Mouse (Mus musculus): ENCODE data around the gene Mindy2. TPM values are rescaled to one million over a fixed set of nuclear protein-coding genes. Genes with fewer than 3 reads are reported as not detected.

The Mindy2 gene
- polyA plus RNA-seq (2016; fragmentation: Nextera tagmentation; extraction: Ambion mirVana) = 6.7 and 9.2 TPM in 2 replicates

- H3K36me3 ChIP-seq = no peaks in the 10 kb centered on the region
- peak within 1 kb of the TSS; percentile 96 for H3K27ac ChIP-seq
- H3K27me3 ChIP-seq (ENCODE audit: insufficient read depth, poor library complexity, severe bottlenecking) = no peaks in the 10 kb centered on the region
- H3K4me1 ChIP-seq = peaks cover 7% of the 10 kb centered on the region; the same call in 1 of the 2 replicates
- H3K4me3 ChIP-seq = peak within 1 kb of the TSS; percentile 88
- no peaks in the 10 kb centered on the region for H3K9me3 ChIP-seq
- peak; percentile 98 for DNase-seq (ENCODE audit: low spot score)
- WGBS = 3% methylated on average over 67 of the region's 67 CpGs
Measured at GRCm38 (mm10) chr9:70657013-70657967, at the start of gene Mindy2. TSS of gene Mindy2 (minus strand) at chr9:70657174.

- 95% methylated on average over 1 of the region's 1 CpGs for WGBS
- Histone ChIP-seq H3K27ac (no peak overlapping the region), H3K27me3 (ENCODE audit: insufficient read depth, poor library complexity, severe bottlenecking) (no peaks in the 10 kb centered on the region), H3K9me3 (no peaks in the 10 kb centered on the region), H3K36me3 (peaks cover 17% of the 10 kb centered on the region), H3K4me1 (no peaks in the 10 kb centered on the region), H3K4me3 (no peak overlapping the region)
- DNase-seq (ENCODE audit: low spot score) = no peak
Measured at GRCm38 (mm10) chr9:70706444-70706843, 49.5 kb upstream of the Mindy2 start.

- Histone ChIP-seq H3K36me3 (peaks cover 14% of the 10 kb centered on the region), H3K9me3 (no peaks in the 10 kb centered on the region), H3K4me1 (no peaks in the 10 kb centered on the region), H3K27me3 (ENCODE audit: insufficient read depth, poor library complexity, severe bottlenecking) (no peaks in the 10 kb centered on the region), H3K4me3 (no peak overlapping the region), H3K27ac (no peak overlapping the region)
- 92% methylated on average over 5 of the region's 5 CpGs for WGBS
- no peak for DNase-seq (ENCODE audit: low spot score)
Measured at GRCm38 (mm10) chr9:70703597-70704203, 46.7 kb upstream of the Mindy2 start.

GRCm38 (mm10) chr9:70698090-70698489, 41.1 kb upstream of the Mindy2 start:
- WGBS = 65% methylated on average over 1 of the region's 1 CpGs
- DNase-seq (ENCODE audit: low spot score) = no peak
- H3K4me1 ChIP-seq = no peaks in the 10 kb centered on the region

GRCm38 (mm10) chr9:70695723-70696122, 38.7 kb upstream of the Mindy2 start:
- Histone ChIP-seq H3K4me1 (peaks cover 10% of the 10 kb centered on the region; the same call in 1 of the 2 replicates), H3K4me3 (no peak overlapping the region), H3K36me3 (no peaks in the 10 kb centered on the region), H3K27me3 (ENCODE audit: insufficient read depth, poor library complexity, severe bottlenecking) (no peaks in the 10 kb centered on the region), H3K9me3 (no peaks in the 10 kb centered on the region), H3K27ac (no peak overlapping the region)
- no peak for DNase-seq (ENCODE audit: low spot score)
- 91% methylated on average over 2 of the region's 2 CpGs for WGBS

More at GRCm38 (mm10) chr9:70698090-70698489, 41.1 kb upstream of the Mindy2 start:
- H3K9me3 ChIP-seq = no peaks in the 10 kb centered on the region
- no peak overlapping the region for H3K4me3 ChIP-seq
- H3K27ac ChIP-seq = no peak overlapping the region
- no peaks in the 10 kb centered on the region for H3K27me3 ChIP-seq (ENCODE audit: insufficient read depth, poor library complexity, severe bottlenecking)
- no peaks in the 10 kb centered on the region for H3K36me3 ChIP-seq

GRCm38 (mm10) chr9:70691772-70692693, 35.1 kb upstream of the Mindy2 start:
- no peak for DNase-seq (ENCODE audit: low spot score)

GRCm38 (mm10) chr9:70690579-70690978, 33.6 kb upstream of the Mindy2 start:
- Histone ChIP-seq H3K4me3 (no peak overlapping the region), H3K36me3 (no peaks in the 10 kb centered on the region), H3K27me3 (ENCODE audit: insufficient read depth, poor library complexity, severe bottlenecking) (no peaks in the 10 kb centered on the region), H3K27ac (no peak overlapping the region), H3K9me3 (no peaks in the 10 kb centered on the region), H3K4me1 (peaks cover 40% of the 10 kb centered on the region)
- DNase-seq (ENCODE audit: low spot score) = no peak

More at GRCm38 (mm10) chr9:70691772-70692693, 35.1 kb upstream of the Mindy2 start:
- Histone ChIP-seq H3K27ac (no peak overlapping the region), H3K4me3 (no peak overlapping the region), H3K9me3 (no peaks in the 10 kb centered on the region), H3K36me3 (no peaks in the 10 kb centered on the region), H3K27me3 (ENCODE audit: insufficient read depth, poor library complexity, severe bottlenecking) (no peaks in the 10 kb centered on the region), H3K4me1 (peaks cover 33% of the 10 kb centered on the region)
- 55% methylated on average over 2 of the region's 2 CpGs for WGBS

GRCm38 (mm10) chr9:70689926-70690325, 33.0 kb upstream of the Mindy2 start:
- no peak for DNase-seq (ENCODE audit: low spot score)
- no peak overlapping the region for H3K4me3 ChIP-seq
- no peaks in the 10 kb centered on the region for H3K9me3 ChIP-seq
- no peaks in the 10 kb centered on the region for H3K36me3 ChIP-seq
- H3K4me1 ChIP-seq = peaks cover 45% of the 10 kb centered on the region
- H3K27me3 ChIP-seq (ENCODE audit: insufficient read depth, poor library complexity, severe bottlenecking) = no peaks in the 10 kb centered on the region
- H3K27ac ChIP-seq = no peak overlapping the region
- 84% methylated on average over 3 of the region's 3 CpGs for WGBS

- Histone ChIP-seq H3K27me3 (ENCODE audit: insufficient read depth, poor library complexity, severe bottlenecking) (no peaks in the 10 kb centered on the region), H3K9me3 (no peaks in the 10 kb centered on the region), H3K27ac (no peak overlapping the region), H3K36me3 (no peaks in the 10 kb centered on the region), H3K4me1 (peaks cover 46% of the 10 kb centered on the region), H3K4me3 (no peak overlapping the region)
- WGBS = 45% methylated on average over 2 of the region's 2 CpGs
- no peak for DNase-seq (ENCODE audit: low spot score)
Measured at GRCm38 (mm10) chr9:70688301-70688968, 31.5 kb upstream of the Mindy2 start.

GRCm38 (mm10) chr9:70682202-70682601, 25.2 kb upstream of the Mindy2 start:
- H3K36me3 ChIP-seq = no peaks in the 10 kb centered on the region
- H3K4me3 ChIP-seq = no peak overlapping the region
- DNase-seq (ENCODE audit: low spot score) = no peak
- peaks cover 36% of the 10 kb centered on the region for H3K4me1 ChIP-seq
- 23% methylated on average over 1 of the region's 1 CpGs for WGBS
- H3K27ac ChIP-seq = no peak overlapping the region
- no peaks in the 10 kb centered on the region for H3K27me3 ChIP-seq (ENCODE audit: insufficient read depth, poor library complexity, severe bottlenecking)
- no peaks in the 10 kb centered on the region for H3K9me3 ChIP-seq

- WGBS = under 1% methylated on average over 100 of the region's 103 CpGs
- Histone ChIP-seq H3K36me3 (no peaks in the 10 kb centered on the region), H3K27ac (peak overlapping the region; percentile 99), H3K4me1 (peaks cover 21% of the 10 kb centered on the region), H3K4me3 (peak overlapping the region; percentile 89), H3K9me3 (no peaks in the 10 kb centered on the region), H3K27me3 (ENCODE audit: insufficient read depth, poor library complexity, severe bottlenecking) (no peaks in the 10 kb centered on the region)
- peak; percentile 82 for DNase-seq (ENCODE audit: low spot score)
Measured at GRCm38 (mm10) chr9:70679132-70680091, 22.4 kb upstream of the Mindy2 start.

Measured in heart, embryonic 10.5 days (tissue).